Mouse (Mus musculus) CH12.LX (cell line): ENCODE measurements around the gene BC034090.

Experiments
- CTCF ChIP-seq, 2 experiments: IDR thresholded peaks in 1 of 2; conservative IDR thresholded peaks in 1 of 2; 2 replicates each; pipeline ENCODE4 v1.5.1; 2011 to 2012; ENCODE audit warnings: low read depth in 2 of 2, low read length in 2 of 2, improper control_type of control experiment in 1 of 2, inconsistent platforms in 1 of 2, mild to moderate bottlenecking in 1 of 2, moderate library complexity in 1 of 2
- EP300 ChIP-seq: IDR thresholded peaks from 2 replicates; pipeline ENCODE4 v1.6.1; 2011; ENCODE audit warnings: low read length, improper control_type of control experiment
- HCFC1 ChIP-seq: IDR thresholded peaks from 2 replicates; pipeline ENCODE4 v1.6.1; 2012; ENCODE audit warnings: low read depth, mild to moderate bottlenecking, inconsistent platforms, low read length, improper control_type of control experiment
- MAX ChIP-seq: IDR thresholded peaks from 2 replicates; pipeline ENCODE4 v1.6.1; 2011; ENCODE audit warnings: low read length, improper control_type of control experiment
- MXI1 ChIP-seq: IDR thresholded peaks from 2 replicates; pipeline ENCODE4 v1.6.1; 2011; ENCODE audit warnings: mild to moderate bottlenecking, low read depth, low read length, improper control_type of control experiment
- USF2 ChIP-seq: conservative IDR thresholded peaks from 2 replicates; pipeline ENCODE4 v1.6.1; 2011; ENCODE audit warnings: low read depth, low read length, improper control_type of control experiment
- ZC3H11A ChIP-seq: IDR thresholded peaks from 2 replicates; pipeline ENCODE4 v1.6.1; 2012; ENCODE audit warnings: low read depth, mild to moderate bottlenecking, inconsistent platforms, low read length, improper control_type of control experiment

GRCm38 (mm10) chr1:155235641-155236040 is 8.6 kb downstream of the BC034090 start:
- TF ChIP-seq MAX (no peak), HCFC1 (no peak), CTCF (conservative IDR thresholded peaks at IDR 0.05 in 1 of 2, IDR thresholded peaks at IDR 0.05 in 1 of 2; ENCODE audit: low read depth in 2 of 2, low read length in 2 of 2) (no peak), EP300 (no peak), ZC3H11A (no peak), MXI1 (no peak), USF2 (no peak)
